Mouse (Mus musculus) liver, embryonic 13.5 days (tissue): ENCODE results near the gene Lgals4. TPM values are rescaled to one million over a fixed set of nuclear protein-coding genes. Genes with fewer than 3 reads are reported as not detected.
A peak's percentile ranks its signal among the peaks of the same experiment; 100 is the strongest.

Experiments used
- ATAC-seq: fragments of 200-750 bp; cut with Nextera tagmentation; 2 replicates; pipeline ENCODE4 v1.8.0; 2017; ENCODE audit warnings: low read depth, mild to moderate bottlenecking, moderate number of reproducible peaks, moderate library complexity
- DNase-seq: peaks from one replicate; pipeline ENCODE4 v3.0.0; 2022
- H3K27ac ChIP-seq: fragments of 300-500 bp; sonication (generic); 2 replicates; pipeline ENCODE4 v1.5.1; 2015; ENCODE audit warnings: moderate library complexity, mild to moderate bottlenecking, inconsistent platforms
- H3K27me3 ChIP-seq: fragments of 300-500 bp; sonication (generic); 2 replicates; pipeline ENCODE4 v1.6.1; 2015; ENCODE audit warnings: mild to moderate bottlenecking, inconsistent platforms
- H3K36me3 ChIP-seq: fragments of 300-500 bp; sonication (generic); 2 replicates; pipeline ENCODE4 v1.6.1; 2015; ENCODE audit warnings: mild to moderate bottlenecking, inconsistent platforms
- H3K4me1 ChIP-seq: fragments of 300-500 bp; sonication (generic); replicated peaks from 2 replicates; pipeline ENCODE4 v1.6.1; 2015; ENCODE audit warnings: inconsistent platforms
- H3K4me2 ChIP-seq: fragments of 300-500 bp; sonication (generic); 2 replicates; pipeline ENCODE4 v1.6.1; 2015; ENCODE audit warnings: inconsistent platforms, mild to moderate bottlenecking, moderate library complexity
- H3K4me3 ChIP-seq: fragments of 300-500 bp; sonication (generic); replicated peaks from 2 replicates; pipeline ENCODE4 v1.5.1; 2015; ENCODE audit warnings: mild to moderate bottlenecking, inconsistent platforms
- H3K9ac ChIP-seq: fragments of 300-500 bp; sonication (generic); 2 replicates; pipeline ENCODE4 v1.6.1; 2015; ENCODE audit warnings: mild to moderate bottlenecking, inconsistent platforms
- H3K9me3 ChIP-seq: fragments of 300-500 bp; sonication (generic); replicated peaks from 2 replicates; pipeline ENCODE4 v1.6.1; 2016; ENCODE audit warnings: inconsistent platforms
- WGBS: fragments of 180-500 bp; shearing (Covaris S2); methylation state at CpG from one replicate; pipeline ENCODE4 v1.1.7; 2015; ENCODE audit not compliant: insufficient replicate concordance; 5-methylcytosine and 5-hydroxymethylcytosine counted together
- polyA plus RNA-seq: library from polyadenylated mRNA; unstranded; fragments of >200 nt; fragmentation: Nextera tagmentation; extraction: Ambion mirVana; gene quantifications from 2 replicates; pipeline ENCODE4 v1.2.1, GENCODE M21; 2015

Lgals4 gene
- polyA plus RNA-seq, 1 experiment from 2014 or later: 1.6 TPM

DNA sequence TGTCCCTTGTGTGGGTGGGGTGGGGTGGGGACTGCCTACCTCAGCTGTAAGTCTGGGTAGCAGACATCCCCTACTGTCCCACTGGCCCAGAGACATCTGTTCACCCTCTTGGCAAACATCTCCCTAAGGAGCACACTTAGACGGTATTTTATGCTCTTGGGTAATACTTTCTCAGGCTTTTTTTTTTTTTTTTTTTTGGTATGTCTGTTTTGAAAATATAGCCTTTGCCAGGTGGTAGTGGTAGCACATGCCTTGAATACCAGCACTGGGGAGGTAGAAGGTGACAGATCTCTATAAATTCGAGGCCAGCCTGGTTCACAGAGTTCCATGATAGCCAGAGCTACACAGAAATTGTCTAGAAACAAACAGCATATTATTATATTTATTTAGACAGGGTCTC lies 9.7 kb upstream of the Lgals4 start:
- no peak for DNase-seq
- peak overlapping the region; percentile 62 for H3K27ac ChIP-seq
- 46% methylated on average over 2 of the region's 2 CpGs for WGBS
- H3K9ac ChIP-seq: no peak overlapping the region
- no peaks in the 10 kb centered on the region for H3K9me3 ChIP-seq
- peaks cover 49% of the 10 kb centered on the region for H3K36me3 ChIP-seq
- peaks cover 70% of the 10 kb centered on the region for H3K4me1 ChIP-seq
- H3K4me2 ChIP-seq: no peak overlapping the region
- no peak for ATAC-seq
- H3K4me3 ChIP-seq: no peak overlapping the region
- no peaks in the 10 kb centered on the region for H3K27me3 ChIP-seq

DNA sequence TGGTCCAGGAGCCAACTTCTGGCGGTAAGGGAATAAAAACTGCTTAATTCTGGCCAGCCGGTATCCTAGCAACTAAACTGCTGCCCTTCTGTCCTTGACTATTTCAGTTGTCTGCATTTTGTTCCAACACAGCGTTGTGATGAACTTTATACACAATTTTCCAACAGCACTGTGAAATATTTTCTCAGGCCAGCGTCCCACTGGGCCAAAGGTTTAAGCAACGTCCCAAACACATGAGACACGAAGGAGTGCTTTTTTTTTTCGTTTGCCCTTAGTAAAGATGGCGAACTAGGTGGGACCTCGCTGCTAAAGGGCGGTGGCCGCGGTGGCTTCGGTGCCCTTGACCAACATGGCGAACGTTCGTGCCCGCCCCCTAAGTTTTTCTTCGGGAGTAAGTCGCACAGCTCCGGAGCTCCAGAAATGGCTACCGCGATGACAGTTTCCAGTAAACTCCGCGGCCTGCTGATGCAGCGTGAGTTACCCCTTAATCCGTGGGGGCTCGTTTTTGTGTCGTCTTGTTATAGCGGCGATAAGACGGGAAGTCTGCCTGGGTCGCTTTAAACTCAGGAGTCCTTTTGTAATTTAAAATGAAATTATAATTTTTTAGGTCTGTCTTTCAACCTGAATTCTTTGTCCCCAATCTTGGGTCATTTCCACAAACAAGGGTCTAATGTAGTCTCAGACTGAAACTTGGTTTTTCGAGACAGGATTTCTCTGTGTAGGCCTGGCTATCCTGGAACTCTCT lies 8.5 kb upstream of the Lgals4 start, which contains the start of gene Ech1:
TSS of gene Ech1 (plus strand) at position 277 of the 745 bp plus-strand sequence.
- 2% methylated on average over 33 of the region's 33 CpGs for WGBS
- H3K27me3 ChIP-seq: no peaks in the 10 kb centered on the region
- peak; percentile 83 for ATAC-seq

DNA sequence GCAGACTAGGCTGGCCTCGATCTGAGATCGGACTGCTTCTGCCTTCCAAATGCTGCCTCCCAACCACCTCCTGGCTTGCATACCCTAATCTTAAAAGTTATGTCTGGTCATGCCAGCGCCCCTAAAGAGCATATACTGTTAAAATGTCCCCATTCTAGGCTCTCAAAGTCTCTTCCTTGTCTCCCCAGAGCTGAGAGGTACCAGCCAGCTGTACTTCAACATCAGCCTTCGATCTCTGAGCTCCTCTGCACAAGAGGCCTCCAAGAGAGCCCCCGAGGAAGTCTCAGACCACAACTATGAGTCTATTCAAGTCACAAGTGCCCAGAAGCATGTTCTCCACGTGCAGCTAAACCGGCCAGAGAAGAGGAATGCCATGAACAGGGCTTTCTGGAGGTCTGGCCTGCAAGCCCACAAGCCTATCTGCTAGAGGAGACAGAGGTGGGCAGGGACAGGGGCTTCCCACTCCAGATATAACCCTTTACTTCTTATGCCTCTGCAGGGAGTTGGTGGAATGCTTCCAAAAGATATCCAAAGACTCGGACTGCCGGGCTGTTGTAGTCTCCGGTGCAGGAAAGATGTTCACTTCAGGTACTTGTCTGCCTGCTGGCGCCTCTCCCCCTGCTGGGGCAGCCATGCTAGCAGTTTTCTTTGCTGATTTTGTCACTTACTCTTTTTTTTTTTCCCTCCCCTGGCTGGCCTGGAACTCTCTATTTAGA lies 7.8 kb upstream of the Lgals4 start:
- Histone ChIP-seq H3K4me1 (peaks cover 61% of the 10 kb centered on the region), H3K9ac (peak overlapping the region; percentile 75), H3K36me3 (peaks cover 44% of the 10 kb centered on the region), H3K9me3 (no peaks in the 10 kb centered on the region), H3K4me2 (peak overlapping the region; percentile 67), H3K27me3 (no peaks in the 10 kb centered on the region), H3K27ac (peak overlapping the region; percentile 76), H3K4me3 (peak overlapping the region; percentile 62)
- ATAC-seq (peak; percentile 44; the same call in 1 of the 2 replicates), DNase-seq (no peak)
- 39% methylated on average over 11 of the region's 11 CpGs for WGBS

More for the DNA sequence above, 8.5 kb upstream of the Lgals4 start, which contains the start of gene Ech1:
- Histone ChIP-seq H3K27ac (peak within 1 kb of the TSS; percentile 76), H3K36me3 (peaks cover 45% of the 10 kb centered on the region), H3K4me3 (peak within 1 kb of the TSS; percentile 62), H3K9me3 (no peaks in the 10 kb centered on the region), H3K9ac (peak within 1 kb of the TSS; percentile 75), H3K4me2 (peak within 1 kb of the TSS; percentile 67), H3K4me1 (peaks cover 61% of the 10 kb centered on the region)
- DNase-seq: peak; percentile 87

DNA sequence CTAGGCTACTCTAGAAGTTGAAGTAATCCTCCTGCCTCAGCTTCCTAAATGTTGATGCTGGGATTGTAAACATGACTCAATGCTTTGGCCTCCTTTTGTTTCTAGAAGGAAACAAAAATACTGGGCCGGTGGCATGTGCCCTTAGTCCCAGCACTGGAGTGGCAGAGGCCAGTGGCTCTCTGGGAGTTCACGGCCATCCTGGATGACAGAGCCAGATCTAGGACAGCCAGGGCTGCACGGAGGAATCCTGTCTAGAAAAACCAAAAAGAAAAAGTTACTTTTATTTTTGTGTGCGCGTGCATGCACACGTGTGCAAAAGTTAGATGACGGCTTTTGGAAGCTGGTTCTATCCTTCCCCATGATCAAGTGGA lies 7.3 kb upstream of the Lgals4 start:
- DNase-seq: no peak
- no peak overlapping the region; the same call in 1 of the 2 replicates for H3K9ac ChIP-seq
- no peak overlapping the region for H3K4me3 ChIP-seq
- WGBS: 85% methylated on average over 7 of the region's 7 CpGs
- H3K4me2 ChIP-seq: peak overlapping the region; percentile 67
- H3K27me3 ChIP-seq: no peaks in the 10 kb centered on the region
- H3K9me3 ChIP-seq: no peaks in the 10 kb centered on the region
- peaks cover 61% of the 10 kb centered on the region for H3K4me1 ChIP-seq
- peak overlapping the region; percentile 76 for H3K27ac ChIP-seq
- no peak for ATAC-seq
- peaks cover 43% of the 10 kb centered on the region for H3K36me3 ChIP-seq

DNA sequence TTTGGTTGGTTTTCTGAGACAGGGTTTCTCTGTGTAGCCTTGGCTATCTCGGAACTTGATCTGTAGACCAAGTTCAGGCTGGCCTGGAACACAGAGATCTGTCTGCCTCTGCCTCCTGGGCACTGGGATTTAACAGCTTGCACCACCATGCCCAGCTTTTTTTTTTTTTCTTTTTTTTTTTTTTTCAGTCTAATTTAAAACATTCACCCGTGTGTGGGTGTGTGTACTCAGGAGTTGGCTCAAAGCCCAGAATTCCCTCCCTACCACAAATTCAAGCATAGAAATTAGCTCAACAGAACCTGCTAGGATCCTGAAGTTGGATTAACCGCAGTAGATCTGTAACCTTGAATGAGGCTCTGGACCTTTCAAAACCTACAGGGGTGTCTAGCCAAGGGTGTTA lies 6.3 kb upstream of the Lgals4 start:
- Histone ChIP-seq H3K4me1 (peaks cover 64% of the 10 kb centered on the region), H3K27me3 (no peaks in the 10 kb centered on the region), H3K9ac (no peak overlapping the region), H3K27ac (no peak overlapping the region), H3K4me2 (no peak overlapping the region), H3K36me3 (peaks cover 40% of the 10 kb centered on the region), H3K9me3 (no peaks in the 10 kb centered on the region), H3K4me3 (no peak overlapping the region)
- 59% methylated on average over 3 of the region's 3 CpGs for WGBS
- no peak for DNase-seq
- no peak for ATAC-seq

DNA sequence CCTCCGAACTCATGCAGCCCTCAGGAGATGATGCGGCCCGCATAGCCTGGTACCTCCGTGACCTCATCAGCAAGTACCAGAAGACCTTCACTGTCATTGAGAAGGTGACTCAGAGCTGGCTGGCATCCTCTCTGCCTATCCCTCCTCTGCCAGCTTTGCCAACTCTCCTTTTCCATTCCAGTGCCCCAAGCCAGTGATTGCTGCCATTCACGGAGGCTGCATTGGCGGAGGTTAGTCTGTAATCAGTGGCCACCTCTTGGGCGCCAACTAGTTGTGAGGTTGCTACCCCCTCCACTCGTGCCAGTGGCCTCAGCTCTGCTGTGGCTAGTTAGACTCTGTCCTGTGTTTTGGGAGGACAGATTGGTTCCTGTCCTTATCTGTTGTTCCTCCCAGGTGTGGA lies 3.8 kb upstream of the Lgals4 start:
- ATAC-seq (no peak), DNase-seq (no peak)
- Histone ChIP-seq H3K9ac (no peak overlapping the region), H3K4me3 (no peak overlapping the region), H3K36me3 (peaks cover 32% of the 10 kb centered on the region), H3K27me3 (no peaks in the 10 kb centered on the region), H3K4me2 (no peak overlapping the region), H3K4me1 (peaks cover 43% of the 10 kb centered on the region), H3K9me3 (no peaks in the 10 kb centered on the region), H3K27ac (no peak overlapping the region; the same call in 1 of the 2 replicates)
- 89% methylated on average over 8 of the region's 8 CpGs for WGBS

DNA sequence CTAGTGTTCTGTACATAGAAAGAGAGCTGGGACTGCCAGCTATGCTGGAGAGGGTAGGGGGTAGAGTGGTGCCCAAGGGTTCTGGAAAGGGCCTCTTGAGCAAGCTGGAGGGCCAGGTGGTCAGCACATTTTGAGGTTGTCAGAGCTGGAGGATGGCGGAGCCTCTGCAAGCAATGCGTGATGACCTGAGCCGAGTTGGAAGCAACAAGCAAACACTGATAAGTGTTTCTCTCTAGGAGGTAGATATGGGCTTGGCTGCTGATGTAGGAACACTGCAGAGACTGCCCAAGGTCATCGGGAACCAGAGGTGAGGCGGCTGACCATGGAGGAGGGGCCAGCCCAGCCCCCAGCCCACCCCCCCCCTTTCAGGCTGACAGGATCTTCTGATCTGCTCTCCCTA lies 2.7 kb upstream of the Lgals4 start:
- Histone ChIP-seq H3K27ac (no peak overlapping the region; the same call in 1 of the 2 replicates), H3K4me1 (peaks cover 37% of the 10 kb centered on the region), H3K9ac (no peak overlapping the region), H3K4me3 (no peak overlapping the region), H3K9me3 (no peaks in the 10 kb centered on the region), H3K36me3 (peaks cover 32% of the 10 kb centered on the region), H3K4me2 (no peak overlapping the region), H3K27me3 (no peaks in the 10 kb centered on the region)
- DNase-seq: no peak
- ATAC-seq: no peak
- 70% methylated on average over 5 of the region's 5 CpGs for WGBS

DNA sequence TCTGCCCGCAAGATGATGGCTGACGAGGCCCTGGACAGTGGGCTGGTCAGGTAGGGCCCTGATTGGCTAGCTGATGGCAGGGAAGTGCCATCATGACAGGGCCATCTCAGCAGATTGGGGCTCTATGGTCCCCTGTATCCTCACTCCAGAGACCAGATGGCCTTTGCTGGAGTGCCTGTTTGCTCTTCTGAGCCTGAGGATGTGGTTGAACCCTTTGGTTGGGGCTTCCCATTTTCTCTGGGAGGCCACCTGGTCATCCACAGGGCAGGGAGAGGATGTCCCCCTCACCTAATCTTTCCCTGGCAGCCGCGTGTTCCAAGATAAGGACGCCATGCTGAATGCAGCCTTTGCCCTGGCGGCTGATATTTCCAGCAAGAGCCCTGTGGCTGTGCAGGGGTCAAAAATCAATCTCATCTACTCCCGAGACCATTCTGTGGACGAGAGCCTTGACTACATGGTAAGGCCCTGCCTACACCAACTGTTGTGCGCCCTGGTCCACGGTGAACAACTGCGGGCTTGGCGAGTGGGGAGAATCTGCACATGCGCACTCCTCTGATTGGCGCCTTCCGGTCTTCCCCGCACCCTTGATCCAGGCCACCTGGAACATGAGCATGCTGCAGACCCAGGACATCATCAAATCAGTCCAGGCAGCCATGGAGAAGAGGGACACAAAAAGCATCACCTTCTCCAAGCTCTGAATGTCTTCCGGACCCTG lies 2.1 kb upstream of the Lgals4 start:
- Histone ChIP-seq H3K9ac (no peak overlapping the region), H3K4me3 (no peak overlapping the region), H3K4me1 (peaks cover 31% of the 10 kb centered on the region), H3K36me3 (peaks cover 29% of the 10 kb centered on the region), H3K9me3 (no peaks in the 10 kb centered on the region), H3K27me3 (no peaks in the 10 kb centered on the region), H3K4me2 (no peak overlapping the region), H3K27ac (no peak overlapping the region)
- DNase-seq (no peak), ATAC-seq (peak; percentile 21)
- 63% methylated on average over 17 of the region's 17 CpGs for whole genome bisulfite sequencing

DNA sequence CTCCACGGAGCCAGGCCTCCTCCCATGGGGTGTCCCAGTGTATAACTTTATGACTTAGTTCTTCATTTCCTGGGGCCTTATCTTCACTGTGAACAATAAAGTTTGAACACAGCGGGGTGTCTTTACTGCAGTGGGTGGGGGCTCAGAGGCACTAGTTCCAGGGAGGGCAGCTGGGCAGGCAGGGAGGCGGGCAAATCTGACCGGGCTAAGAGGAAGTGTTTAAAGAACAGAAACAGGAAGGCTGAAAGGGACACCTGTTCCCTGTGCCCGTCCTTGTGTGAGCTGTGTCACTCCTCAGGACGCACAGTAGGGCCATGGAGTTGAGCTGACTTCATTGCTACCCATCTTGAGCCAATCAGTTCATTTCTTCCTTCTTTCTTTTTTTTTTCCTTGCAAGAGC lies 1.5 kb upstream of the Lgals4 start:
- Histone ChIP-seq H3K36me3 (peaks cover 29% of the 10 kb centered on the region), H3K4me2 (no peak overlapping the region), H3K27me3 (no peaks in the 10 kb centered on the region), H3K27ac (no peak overlapping the region), H3K9ac (no peak overlapping the region), H3K9me3 (no peaks in the 10 kb centered on the region), H3K4me3 (no peak overlapping the region), H3K4me1 (peaks cover 33% of the 10 kb centered on the region)
- ATAC-seq: no peak
- 51% methylated on average over 6 of the region's 6 CpGs for WGBS
- no peak for DNase-seq

DNA sequence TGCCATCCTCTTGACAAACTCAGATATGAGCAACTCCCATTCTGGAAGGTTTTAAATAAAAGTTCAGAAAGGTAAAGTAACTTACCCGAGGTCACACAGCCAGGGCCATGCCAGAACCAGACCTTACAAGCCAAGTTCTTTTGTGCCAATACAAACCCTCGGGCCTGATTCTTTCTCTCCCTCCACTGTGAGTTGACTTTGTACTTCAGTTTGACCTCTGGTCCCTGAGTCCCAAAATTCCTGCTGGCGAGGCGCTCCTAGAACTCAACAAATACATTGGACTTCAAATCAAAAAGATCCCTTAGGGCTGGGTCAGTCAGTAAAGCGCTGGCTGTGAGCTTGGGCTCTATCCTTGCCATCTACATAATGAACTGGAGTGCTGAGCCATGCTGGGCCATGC lies 3.3 kb downstream of the Lgals4 start:
- H3K36me3 ChIP-seq: 0 out of 2 replicates have a peak, but pooled peaks cover 3% of the 10 kb centered on the region
- H3K27me3 ChIP-seq: no peaks in the 10 kb centered on the region
- H3K9me3 ChIP-seq: no peaks in the 10 kb centered on the region
- H3K27ac ChIP-seq: 0 out of 2 replicates have a peak overlapping the region, but pooled peaks have one; percentile 15
- peaks cover 10% of the 10 kb centered on the region for H3K4me1 ChIP-seq
- ATAC-seq (no peak), DNase-seq (no peak)
- no peak overlapping the region for H3K4me2 ChIP-seq
- no peak overlapping the region for H3K9ac ChIP-seq
- H3K4me3 ChIP-seq: no peak overlapping the region
- WGBS: 65% methylated on average over 5 of the region's 5 CpGs

DNA sequence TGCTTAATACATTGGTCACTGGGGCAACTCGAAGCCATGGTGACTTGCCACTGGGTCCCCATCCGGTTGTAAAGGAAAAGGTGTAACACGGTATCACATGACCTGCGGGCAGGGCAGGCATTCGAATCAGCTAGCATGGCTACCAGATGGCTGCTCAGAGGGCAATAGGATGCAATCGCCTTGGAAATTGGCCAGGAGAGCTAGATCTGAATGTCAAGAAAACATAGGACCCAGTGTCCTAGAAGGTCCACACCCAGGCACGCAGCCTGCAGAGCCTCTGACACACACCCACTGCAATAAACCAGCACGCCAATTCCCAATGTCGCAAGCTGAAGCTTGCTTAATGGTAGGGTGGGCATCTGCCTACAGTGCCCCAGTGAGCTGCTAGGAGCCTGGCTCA lies 4.7 kb downstream of the Lgals4 start:
- H3K27ac ChIP-seq: no peak overlapping the region
- WGBS: 65% methylated on average over 9 of the region's 9 CpGs
- H3K9ac ChIP-seq: no peak overlapping the region
- DNase-seq (no peak), ATAC-seq (no peak)
- peaks cover 4% of the 10 kb centered on the region; the same call in 1 of the 2 replicates for H3K4me1 ChIP-seq
- H3K4me2 ChIP-seq: no peak overlapping the region
- H3K9me3 ChIP-seq: no peaks in the 10 kb centered on the region
- H3K27me3 ChIP-seq: no peaks in the 10 kb centered on the region
- no peak overlapping the region for H3K4me3 ChIP-seq
- H3K36me3 ChIP-seq: no peaks in the 10 kb centered on the region
